In genomic region chrX:133752232-133752631, GRCm38 (mm10) we compare ENCODE assay signal across 26 mouse cellular contexts.
DNase-seq lines count a peak whose midpoint lies in the region; ATAC-seq and TF ChIP-seq lines count a peak whose summit lies in the region.
"Had no signal": no experiment of that assay in that cellular context is flagged by ENCODE, and none has a peak within 500 bp of the region (broad histone marks: within the 10 kb centered on the region; RNA-seq: fewer than 3 reads in every experiment).

No protein-coding gene starts in this region.

- intact Hi-C loops in heart, postnatal 36 days (cut with DNase I): no loop called here

- TF ChIP-seq CTCF in forebrain, postnatal 0 days (IDR thresholded peaks at IDR 0.05; ENCODE audit: low read depth): no peak
- TF ChIP-seq CTCF in embryonic fibroblast, embryonic 13.5 days (IDR thresholded peaks at IDR 0.05; ENCODE audit: borderline replicate concordance, insufficient read depth, low read length): no peak

- no peaks in the 10 kb centered on the region for H3K36me3 ChIP-seq in forebrain, postnatal 0 days (ENCODE audit: insufficient read depth)
- H3K36me3 ChIP-seq in forebrain, embryonic 12.5 days (replicated peaks): no peaks in the 10 kb centered on the region
- H3K36me3 ChIP-seq: heart, embryonic 12.5 days had no signal

- ATAC-seq in forebrain, postnatal 0 days: peak; percentile 63; the same call in 1 of the 2 replicates
- ATAC-seq in forebrain, embryonic 12.5 days (ENCODE audit: low FRiP score): no peak
- ATAC-seq: hindbrain, embryonic 16.5 days; Patski had no signal

- no peak overlapping the region for H3K9ac ChIP-seq in forebrain, postnatal 0 days
- no peak overlapping the region for H3K9ac ChIP-seq in forebrain, embryonic 12.5 days
- H3K9ac ChIP-seq: heart, embryonic 12.5 days; liver, embryonic 14.5 days had no signal

- no peak overlapping the region for H3K4me3 ChIP-seq in forebrain, postnatal 0 days (ENCODE audit: low read depth, low read length)
- H3K4me3 ChIP-seq in forebrain, embryonic 12.5 days (replicated peaks): no peak overlapping the region
- no peak overlapping the region for H3K4me3 ChIP-seq in embryonic fibroblast, embryonic 13.5 days (ENCODE audit: insufficient read depth, low read length)
- H3K4me3 ChIP-seq: heart, adult 2 months; heart, embryonic 12.5 days had no signal

- no peak overlapping the region for H3K27ac ChIP-seq in forebrain, postnatal 0 days (ENCODE audit: low read depth, low read length)
- H3K27ac ChIP-seq in forebrain, embryonic 12.5 days: no peak overlapping the region
- peak overlapping the region; percentile 34; the same call in 1 of the 2 replicates for H3K27ac ChIP-seq in embryonic fibroblast, embryonic 13.5 days (ENCODE audit: insufficient read depth, low read length)
- H3K27ac ChIP-seq: heart, adult 2 months; liver, embryonic 14.5 days had no signal

- no peaks in the 10 kb centered on the region for H3K4me1 ChIP-seq in forebrain, postnatal 0 days (ENCODE audit: insufficient read depth)
- no peaks in the 10 kb centered on the region for H3K4me1 ChIP-seq in forebrain, embryonic 12.5 days
- H3K4me1 ChIP-seq in embryonic fibroblast, embryonic 13.5 days (ENCODE audit: control insufficient read depth, insufficient read depth, low read length): no peaks in the 10 kb centered on the region
- H3K4me1 ChIP-seq: heart, embryonic 12.5 days had no signal

- H3K27me3 ChIP-seq in forebrain, postnatal 0 days (ENCODE audit: insufficient read depth, low read length): no peaks in the 10 kb centered on the region
- no peaks in the 10 kb centered on the region for H3K27me3 ChIP-seq in forebrain, embryonic 12.5 days
- H3K27me3 ChIP-seq: heart, embryonic 12.5 days had no signal

- H3K4me2 ChIP-seq in forebrain, postnatal 0 days (ENCODE audit: low read depth): no peak overlapping the region
- H3K4me2 ChIP-seq in forebrain, embryonic 12.5 days: no peak overlapping the region
- H3K4me2 ChIP-seq: heart, embryonic 12.5 days had no signal

- no peak for TF ChIP-seq POLR2A in embryonic fibroblast, embryonic 13.5 days (IDR thresholded peaks at IDR 0.05; ENCODE audit: low read depth, low read length)

- peak; percentile 0 for DNase-seq in forebrain, postnatal 0 days
- DNase-seq in heart, adult 11 months: peak; percentile 51
- DNase-seq in heart, postnatal 36 days: no peak
- peak; percentile 3 to 11 for DNase-seq in layer of hippocampus, adult 8-10 months (ENCODE audit: low spot score in 2 of 2)
- no peak for DNase-seq in layer of hippocampus, postnatal 25 days (ENCODE audit: extremely low spot score in 1 of 2, low spot score in 1 of 2)
- no peak for DNase-seq in adrenal gland, postnatal 25 days
- DNase-seq: adrenal gland, postnatal 10 days; cerebellum, adult 2 months; gastrocnemius, postnatal 10 days; heart, adult 2 months; kidney, adult 18-20 months; kidney, postnatal 4 days; liver; lung, adult 2 months; lung, postnatal 10 days; midbrain, embryonic 14.5 days; right cerebral cortex, postnatal 14 days; spleen, adult 18-20 months; thymus, adult 18-20 months; thymus, postnatal 36 days had no signal

- H3K9me3 ChIP-seq in forebrain, postnatal 0 days (ENCODE audit: low read length): no peaks in the 10 kb centered on the region
- H3K9me3 ChIP-seq in forebrain, embryonic 12.5 days: no peaks in the 10 kb centered on the region
- H3K9me3 ChIP-seq: heart, embryonic 12.5 days had no signal

- WGBS in forebrain, postnatal 0 days: 83% methylated on average over 3 of the region's 3 CpGs
- 94% methylated on average over 3 of the region's 3 CpGs for WGBS in forebrain, embryonic 12.5 days

Comparison
In these comparisons a context has a peak if more than half of its experiments do, and no peak if none do; other contexts are left out.
1. DNase-seq: peak in forebrain, postnatal 0 days (single experiment), heart, adult 11 months (single experiment) and layer of hippocampus, adult 8-10 months (2 of 2); none in heart, postnatal 36 days (0 of 2), layer of hippocampus, postnatal 25 days (0 of 2) and adrenal gland, postnatal 25 days (single experiment).